Mouse (Mus musculus) olfactory bulb, adult 2 months (tissue): ENCODE measurements around the gene Kdm2b.

Experiments used
- CTCF ChIP-seq: fragments of 200-500 bp; IDR thresholded peaks from 2 replicates; pipeline ENCODE4 v1.5.1; 2012; ENCODE audit warnings: low read depth, mild to moderate bottlenecking, low read length, moderate library complexity; ENCODE audit not compliant: insufficient read depth
- POLR2A ChIP-seq: fragments of 200-500 bp; IDR thresholded peaks from 2 replicates; pipeline ENCODE4 v1.6.1; 2012; ENCODE audit warnings: mild to moderate bottlenecking, low read depth, low read length, moderate library complexity; ENCODE audit not compliant: insufficient read depth

DNA sequence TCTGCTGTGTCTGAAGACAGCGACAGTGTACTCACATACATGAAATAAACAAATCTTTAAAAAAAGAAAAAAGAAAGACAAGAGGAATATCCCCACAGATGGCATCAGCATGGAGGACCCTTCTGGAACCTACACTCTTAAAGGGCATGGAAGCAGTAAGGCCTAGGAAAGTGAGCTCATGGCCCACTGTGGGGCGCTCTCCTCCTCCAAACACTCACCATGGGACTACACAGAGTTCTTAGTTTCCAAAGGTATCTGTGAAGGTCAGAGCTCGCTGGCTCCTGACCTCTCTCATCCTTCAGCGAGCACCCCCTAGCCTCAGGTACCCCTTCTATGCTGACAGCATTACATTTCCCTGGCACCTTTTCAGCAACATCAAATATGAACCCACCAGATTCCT, 53.8 kb downstream of the Kdm2b start:
- TF ChIP-seq CTCF (no peak), POLR2A (no peak)
